Mouse (Mus musculus) kidney, adult 2 months (tissue): ENCODE data around the gene Rsrp1.

Source experiments
- CTCF ChIP-seq: fragments of 200-500 bp; conservative IDR thresholded peaks from 2 replicates; pipeline ENCODE4 v1.5.1; 2011; ENCODE audit warnings: low read depth, mild to moderate bottlenecking, control low read depth, low read length, moderate library complexity, mixed read lengths; ENCODE audit not compliant: insufficient read depth, insufficient read length
- POLR2A ChIP-seq: fragments of 200-500 bp; IDR thresholded peaks from one replicate; pipeline ENCODE4 v1.6.1; 2011; ENCODE audit warnings: low read depth, low read length, control low read depth

DNA sequence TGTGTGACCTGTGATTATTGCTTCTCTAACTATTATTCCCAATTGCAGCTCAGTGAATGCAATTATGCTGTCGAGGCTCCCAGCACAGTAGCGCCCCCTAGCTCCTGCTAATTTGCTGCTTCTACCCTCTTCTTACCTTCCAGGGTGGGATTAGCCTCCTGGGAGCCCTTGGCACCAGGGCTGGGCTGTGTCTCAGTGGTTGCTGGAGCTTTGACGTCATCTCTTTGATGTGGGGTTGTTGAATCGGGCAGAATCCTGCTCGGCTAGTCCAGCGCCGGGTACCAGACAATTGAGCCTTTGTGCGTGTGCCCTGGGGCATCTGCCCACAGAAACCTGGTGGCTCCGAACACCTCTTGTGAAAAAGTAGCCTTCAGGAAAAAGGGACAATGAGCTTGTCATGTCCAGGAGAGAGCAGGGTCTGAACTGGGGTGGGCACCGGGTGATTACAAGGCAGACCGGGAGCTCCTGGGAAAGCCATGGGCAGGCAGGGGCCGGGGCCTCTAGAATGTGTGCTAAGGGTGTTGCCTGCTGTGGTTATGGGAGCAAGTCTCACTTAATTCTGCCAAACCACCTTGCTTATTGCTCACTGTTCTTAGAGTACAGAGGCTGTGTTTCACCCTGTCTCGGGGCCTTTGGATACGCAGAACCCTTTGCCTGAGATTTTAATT, 52.0 kb downstream of the Rsrp1 start:
- TF ChIP-seq CTCF (peak; percentile 27), POLR2A (no peak)
